Mouse (Mus musculus) hindbrain, postnatal 0 days (tissue): ENCODE data around the gene Dlk2. TPM values are rescaled to one million over a fixed set of nuclear protein-coding genes. Genes with fewer than 3 reads are reported as not detected.

Experiments used
- ATAC-seq: fragments of 200-750 bp; cut with Nextera tagmentation; 2 replicates; pipeline ENCODE4 v1.8.0; 2017; ENCODE audit warnings: mild to moderate bottlenecking, moderate TSS enrichment, moderate library complexity
- DNase-seq: peaks from one replicate; pipeline ENCODE4 v3.0.0-alpha.2; 2015; ENCODE audit warnings: low spot score
- H3K27ac ChIP-seq: fragments of 300-500 bp; sonication (generic); 2 replicates; pipeline ENCODE4 v1.5.1; 2014; ENCODE audit warnings: mild to moderate bottlenecking
- H3K27me3 ChIP-seq: fragments of 300-500 bp; sonication (generic); 2 replicates; pipeline ENCODE4 v1.6.1; 2014; ENCODE audit warnings: low read length, mixed read lengths; ENCODE audit not compliant: insufficient read depth
- H3K36me3 ChIP-seq: fragments of 300-500 bp; sonication (generic); 2 replicates; pipeline ENCODE4 v1.6.1; 2014; ENCODE audit warnings: low read length, mixed read lengths; ENCODE audit not compliant: insufficient read depth
- H3K4me1 ChIP-seq: fragments of 300-500 bp; sonication (generic); 2 replicates; pipeline ENCODE4 v1.6.1; 2014; ENCODE audit warnings: antibody characterized with exemption, low read length, mixed read lengths; ENCODE audit not compliant: insufficient read depth
- H3K4me2 ChIP-seq: fragments of 300-500 bp; sonication (generic); 2 replicates; pipeline ENCODE4 v1.6.1; 2014; ENCODE audit warnings: low read depth, mild to moderate bottlenecking, low read length, moderate library complexity, mixed read lengths
- H3K4me3 ChIP-seq: fragments of 300-500 bp; sonication (generic); 2 replicates; pipeline ENCODE4 v1.5.1; 2014; ENCODE audit warnings: low read length
- H3K9ac ChIP-seq: fragments of 300-500 bp; sonication (generic); replicated peaks from 2 replicates; pipeline ENCODE4 v1.6.1; 2014; ENCODE audit warnings: mild to moderate bottlenecking, low read length, moderate library complexity, mixed read lengths
- H3K9me3 ChIP-seq: fragments of 300-500 bp; sonication (generic); 2 replicates; pipeline ENCODE4 v1.6.1; 2016; ENCODE audit warnings: low read length, mixed read lengths
- CTCF ChIP-seq: IDR thresholded peaks from 2 replicates; pipeline ENCODE4 v1.5.1; 2016; ENCODE audit warnings: antibody characterized with exemption, control low read depth, low read depth
- WGBS: fragments of 180-500 bp; shearing (Covaris S2); extraction: QIAGEN DNeasy Blood & Tissue Kit; methylation state at CpG from one replicate; pipeline ENCODE4 v1.1.7; 2014; 5-methylcytosine and 5-hydroxymethylcytosine counted together
- polyA plus RNA-seq: library from polyadenylated mRNA; unstranded; fragments of >200 nt; fragmentation: Nextera tagmentation; extraction: Ambion mirVana; gene quantifications from 2 replicates; pipeline ENCODE4 v1.2.1, GENCODE M21; 2015
- total RNA-seq: library from RNA; depleted of rRNA; stranded (reverse); fragments of >200 nt; gene quantifications from 2 replicates; pipeline ENCODE4 v1.2.3, GENCODE M21; 2014

Dlk2 gene
- total and polyA plus RNA-seq, 2 experiments from 2014 or later, result 23.9 to 67.7 TPM

DNA sequence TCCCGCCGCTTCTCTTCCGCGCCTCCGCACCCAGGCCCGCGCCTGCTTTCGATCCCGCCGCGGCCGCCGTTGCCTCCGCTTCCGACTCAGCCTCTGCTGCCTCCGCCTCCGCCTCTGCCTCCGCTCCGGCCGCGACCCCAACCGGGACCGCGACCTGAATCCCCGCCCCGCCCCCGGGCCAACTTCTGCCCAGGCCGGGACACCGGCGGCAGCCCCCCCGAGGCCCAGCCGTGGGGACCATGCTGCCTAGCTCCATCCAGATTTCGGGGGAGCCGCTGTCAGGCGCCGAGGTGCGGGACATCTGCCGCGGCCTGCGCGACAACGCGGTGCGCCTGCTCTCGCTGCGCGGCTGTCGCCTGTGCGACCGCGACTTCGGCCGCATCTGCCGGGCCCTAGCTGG, 43.1 kb upstream of the Dlk2 start:
- TF ChIP-seq CTCF, result no peak
- under 1% methylated on average over 43 of the region's 54 CpGs for WGBS
- Histone ChIP-seq H3K9me3 (no peaks in the 10 kb centered on the region), H3K9ac (peak overlapping the region; percentile 76), H3K4me3 (peak overlapping the region; percentile 78), H3K27me3 (no peaks in the 10 kb centered on the region), H3K27ac (peak overlapping the region; percentile 82), H3K4me2 (peak overlapping the region; percentile 97), H3K4me1 (peaks cover 15% of the 10 kb centered on the region), H3K36me3 (peaks cover 41% of the 10 kb centered on the region)
- ATAC-seq, result peak; percentile 30
- peak; percentile 42 for DNase-seq

GRCm38 (mm10) chr17:46255147-46255546, 42.1 kb upstream of the Dlk2 start:
- Histone ChIP-seq H3K4me3 (peak overlapping the region; percentile 78), H3K36me3 (peaks cover 45% of the 10 kb centered on the region), H3K9me3 (no peaks in the 10 kb centered on the region), H3K9ac (peak overlapping the region; percentile 76; the same call in 1 of the 2 replicates), H3K4me1 (peaks cover 13% of the 10 kb centered on the region), H3K4me2 (peak overlapping the region; percentile 97), H3K27ac (no peak overlapping the region), H3K27me3 (no peaks in the 10 kb centered on the region)
- DNase-seq (no peak), ATAC-seq (no peak)
- 26% methylated on average over 6 of the region's 6 CpGs for WGBS
- no peak for TF ChIP-seq CTCF

GRCm38 (mm10) chr17:46258279-46259053, 38.8 kb upstream of the Dlk2 start:
- 77% methylated on average over 30 of the region's 30 CpGs for WGBS
- peaks cover 55% of the 10 kb centered on the region for H3K36me3 ChIP-seq
- TF ChIP-seq CTCF, result no peak

DNA sequence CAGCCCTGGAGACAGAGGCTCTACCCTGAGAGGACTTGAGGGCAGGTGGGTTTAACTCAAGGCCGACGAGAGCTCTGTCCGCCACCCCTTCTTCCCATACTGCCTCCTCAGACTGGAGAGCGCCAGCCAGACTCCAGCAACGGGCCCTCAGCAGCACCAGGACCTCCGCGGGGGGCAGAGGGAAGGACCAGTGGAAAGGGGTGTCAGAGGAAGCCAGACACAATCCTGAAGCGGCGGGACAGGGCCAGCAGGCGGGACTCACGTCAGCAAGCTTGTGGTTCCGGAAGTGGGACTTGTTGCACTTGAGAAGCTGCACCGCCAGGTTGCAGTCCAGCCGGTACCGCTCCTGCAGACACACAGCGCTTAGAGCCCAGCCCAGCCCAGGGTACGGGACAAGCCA, 37.5 kb upstream of the Dlk2 start:
- ATAC-seq (no peak), DNase-seq (no peak)
- H3K27me3 ChIP-seq, result no peaks in the 10 kb centered on the region
- no peak for TF ChIP-seq CTCF
- no peaks in the 10 kb centered on the region for H3K9me3 ChIP-seq
- H3K4me3 ChIP-seq, result no peak overlapping the region
- H3K36me3 ChIP-seq, result peaks cover 62% of the 10 kb centered on the region
- no peak overlapping the region for H3K4me2 ChIP-seq
- peaks cover 10% of the 10 kb centered on the region for H3K4me1 ChIP-seq
- H3K9ac ChIP-seq, result no peak overlapping the region
- no peak overlapping the region for H3K27ac ChIP-seq
- WGBS, result 90% methylated on average over 17 of the region's 17 CpGs

More at GRCm38 (mm10) chr17:46258279-46259053, 38.8 kb upstream of the Dlk2 start:
- Histone ChIP-seq H3K4me1 (peaks cover 13% of the 10 kb centered on the region), H3K27me3 (no peaks in the 10 kb centered on the region), H3K27ac (no peak overlapping the region), H3K9me3 (no peaks in the 10 kb centered on the region), H3K4me2 (no peak overlapping the region), H3K9ac (no peak overlapping the region), H3K4me3 (no peak overlapping the region)
- no peak for DNase-seq
- ATAC-seq, result no peak

- no peak overlapping the region for H3K9ac ChIP-seq
- ATAC-seq, result no peak
Observed at GRCm38 (mm10) chr17:46262201-46262694, 35.0 kb upstream of the Dlk2 start.

GRCm38 (mm10) chr17:46265502-46265901, 31.7 kb upstream of the Dlk2 start:
- peaks cover 36% of the 10 kb centered on the region; the same call in 1 of the 2 replicates for H3K36me3 ChIP-seq

More at GRCm38 (mm10) chr17:46262201-46262694, 35.0 kb upstream of the Dlk2 start:
- H3K4me2 ChIP-seq, result no peak overlapping the region
- TF ChIP-seq CTCF, result no peak
- no peak for DNase-seq
- H3K4me1 ChIP-seq, result no peaks in the 10 kb centered on the region
- no peaks in the 10 kb centered on the region for H3K27me3 ChIP-seq
- H3K9me3 ChIP-seq, result no peaks in the 10 kb centered on the region
- no peak overlapping the region for H3K4me3 ChIP-seq
- no peak overlapping the region for H3K27ac ChIP-seq
- H3K36me3 ChIP-seq, result peaks cover 56% of the 10 kb centered on the region
- 92% methylated on average over 5 of the region's 5 CpGs for WGBS

More at GRCm38 (mm10) chr17:46265502-46265901, 31.7 kb upstream of the Dlk2 start:
- Histone ChIP-seq H3K27ac (no peak overlapping the region), H3K4me1 (no peaks in the 10 kb centered on the region), H3K4me3 (no peak overlapping the region), H3K9ac (no peak overlapping the region), H3K27me3 (no peaks in the 10 kb centered on the region), H3K9me3 (no peaks in the 10 kb centered on the region), H3K4me2 (no peak overlapping the region)
- 76% methylated on average over 12 of the region's 12 CpGs for WGBS
- DNase-seq (no peak), ATAC-seq (no peak)
- TF ChIP-seq CTCF, result no peak
